In the genomic region with DNA sequence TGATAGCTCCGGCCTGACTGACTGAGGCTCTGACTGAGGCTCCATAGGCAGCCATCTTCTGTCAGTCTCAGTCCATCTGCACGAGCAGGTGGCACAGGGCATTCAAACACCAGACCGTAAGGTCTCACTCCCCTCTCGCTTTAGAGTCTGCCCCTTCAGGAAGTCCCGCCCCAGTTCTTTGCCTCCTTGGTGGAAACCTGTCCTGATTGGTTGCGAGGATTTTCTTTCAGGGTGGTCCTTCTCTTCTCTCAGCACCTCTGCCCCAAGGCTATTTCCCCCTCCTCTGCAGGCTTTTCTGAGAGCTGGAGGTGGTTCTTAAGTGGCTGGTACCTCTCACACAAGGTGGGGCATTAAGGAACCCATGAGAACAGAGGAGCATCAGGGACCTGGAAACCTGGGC, we compare ENCODE assay signal across 29 mouse cellular contexts. TPM values are rescaled to one million over a fixed set of nuclear protein-coding genes. Genes with fewer than 3 reads are reported as not detected.
DNase-seq lines count a peak whose midpoint lies in the region; TF ChIP-seq lines count a peak whose summit lies in the region.
"Had no signal": no experiment of that assay in that cellular context is flagged by ENCODE, and none has a peak within 500 bp of the region (broad histone marks: within the 10 kb centered on the region; RNA-seq: fewer than 3 reads in every experiment).

No protein-coding gene starts in this region.

- H3K4me1 ChIP-seq in E14TG2a.4 (replicated peaks; ENCODE audit: low read depth, low read length): peaks cover 65% of the 10 kb centered on the region
- H3K4me1 ChIP-seq: liver, embryonic 12.5 days had no signal

- peaks cover 27% of the 10 kb centered on the region for H3K27me3 ChIP-seq in E14TG2a.4 (ENCODE audit: insufficient read depth, low read length)

- TF ChIP-seq CTCF in E14TG2a.4 (conservative IDR thresholded peaks at IDR 0.05; ENCODE audit: low read length): no peak

- H3K4me3 ChIP-seq in E14TG2a.4 (replicated peaks; ENCODE audit: low read length): peak overlapping the region; percentile 61
- H3K4me3 ChIP-seq: embryonic facial prominence, embryonic 13.5 days; erythroblast, embryonic 14.5 days; forebrain, embryonic 12.5 days; heart, embryonic 10.5 days; layer of hippocampus, adult 2 months; limb, embryonic 13.5 days; liver, embryonic 12.5 days; midbrain, embryonic 10.5 days; myocyte; neural tube, embryonic 13.5 days; stomach, embryonic 15.5 days had no signal

- no peaks in the 10 kb centered on the region for H3K36me3 ChIP-seq in E14TG2a.4 (ENCODE audit: insufficient read depth, low read length)
- H3K36me3 ChIP-seq: embryonic facial prominence, embryonic 13.5 days; forebrain, embryonic 12.5 days; heart, embryonic 10.5 days; limb, embryonic 13.5 days; liver, embryonic 12.5 days; midbrain, embryonic 10.5 days; neural tube, embryonic 13.5 days; stomach, embryonic 15.5 days had no signal

- peak; percentile 21 for DNase-seq in embryo, embryonic 10 days (ENCODE audit: low spot score)
- no peak for DNase-seq in embryo, embryonic 9.5 days (ENCODE audit: extremely low spot score)
- DNase-seq in WW6 (ENCODE audit: low read depth, low spot score): peak; percentile 31
- peak; percentile 15 for DNase-seq in retina, embryonic 14.5 days (ENCODE audit: low spot score)
- no peak for DNase-seq in gastrocnemius, postnatal 25 days
- DNase-seq in heart, adult 18-20 months: no peak
- DNase-seq: adrenal gland, postnatal 10 days; cerebellum, adult 2 months; cerebellum, postnatal 36 days; kidney, adult 9 months; kidney, postnatal 25 days; lung, adult 18-20 months; lung, postnatal 10 days; right cerebral cortex, adult 18-20 months; thymus, adult 2 months had no signal

- H3K9me3 ChIP-seq in E14TG2a.4 (ENCODE audit: low read length): no peaks in the 10 kb centered on the region
- H3K9me3 ChIP-seq: embryonic facial prominence, embryonic 13.5 days; forebrain, embryonic 12.5 days; heart, embryonic 10.5 days; limb, embryonic 13.5 days; liver, embryonic 12.5 days; midbrain, embryonic 10.5 days; neural tube, embryonic 13.5 days; stomach, embryonic 15.5 days had no signal

RNA-seq across cellular contexts. Expression of a gene that starts 4.6 kb away (rescaled TPM):
- total RNA-seq in gastrocnemius, postnatal 25 days (2021): not detected
- total RNA-seq in heart, adult 18-20 months (2021): not detected
- total RNA-seq: adrenal gland, postnatal 10 days; gastrocnemius, adult 18-20 months; hindbrain, postnatal 0 days had no signal

RNA-seq across cellular contexts. Expression of a gene that starts 8.7 kb away (rescaled TPM):
- under 1 TPM; 0.08 to 0.18 TPM for total RNA-seq in gastrocnemius, postnatal 25 days (2021)
- not detected for total RNA-seq in heart, adult 18-20 months (2021)

Comparison
In these comparisons a context has a peak if more than half of its experiments do, and no peak if none do; other contexts are left out.
1. DNase-seq: peak in embryo, embryonic 10 days (single experiment), WW6 (single experiment) and retina, embryonic 14.5 days (single experiment); none in embryo, embryonic 9.5 days (single experiment), gastrocnemius, postnatal 25 days (single experiment) and heart, adult 18-20 months (0 of 2).